Mouse (Mus musculus) spleen, adult 12 weeks (tissue): Measurements from ENCODE around the gene Bcap29.
"Not testable (repeated sequence)": the region's sequence is repeated elsewhere in the genome, so short reads cannot be mapped to it uniquely, and the experiment has no call there.

ENCODE experiments used
- DNase-seq: peaks from one replicate; pipeline ENCODE4 v3.0.0; 2022; ENCODE audit warnings: low spot score

Gene Bcap29

DNA sequence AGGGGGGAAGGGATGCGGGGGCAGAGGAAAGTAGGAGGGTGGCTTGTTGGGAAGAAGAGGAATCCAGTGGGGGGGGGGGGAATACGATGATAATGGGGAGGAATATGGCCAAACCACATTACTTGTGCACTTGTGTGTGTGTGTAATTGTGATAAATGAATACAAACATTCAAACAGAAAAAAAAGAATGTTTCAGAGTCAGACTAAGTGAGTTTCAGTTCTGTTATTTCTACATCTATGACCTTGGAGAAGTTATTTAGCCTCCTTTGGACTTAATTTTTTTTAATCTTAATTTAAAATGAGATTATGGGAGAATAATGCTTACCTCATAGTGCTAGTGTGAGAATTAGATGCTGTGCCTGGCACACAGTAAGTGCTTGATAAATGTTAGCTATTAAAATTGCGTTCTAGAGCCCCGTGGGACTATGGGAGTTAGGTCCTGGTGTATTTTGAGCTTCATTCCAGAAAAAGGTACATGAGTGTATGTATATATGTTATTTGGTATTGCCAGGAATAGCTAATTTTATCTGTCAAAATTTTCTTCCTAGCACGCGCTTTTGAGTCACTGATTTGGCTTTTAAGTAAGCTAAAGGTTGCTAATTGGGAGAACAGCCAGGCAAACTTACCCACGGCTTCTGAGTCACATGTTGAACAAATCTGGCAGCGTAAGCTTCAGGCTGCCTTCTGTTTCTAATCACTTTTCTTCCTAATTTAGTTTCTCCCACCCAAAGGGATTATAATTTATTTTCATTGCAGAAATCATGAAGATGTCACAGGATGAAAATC is 55.6 kb downstream of the Bcap29 start:
- no peak for DNase-seq

DNA sequence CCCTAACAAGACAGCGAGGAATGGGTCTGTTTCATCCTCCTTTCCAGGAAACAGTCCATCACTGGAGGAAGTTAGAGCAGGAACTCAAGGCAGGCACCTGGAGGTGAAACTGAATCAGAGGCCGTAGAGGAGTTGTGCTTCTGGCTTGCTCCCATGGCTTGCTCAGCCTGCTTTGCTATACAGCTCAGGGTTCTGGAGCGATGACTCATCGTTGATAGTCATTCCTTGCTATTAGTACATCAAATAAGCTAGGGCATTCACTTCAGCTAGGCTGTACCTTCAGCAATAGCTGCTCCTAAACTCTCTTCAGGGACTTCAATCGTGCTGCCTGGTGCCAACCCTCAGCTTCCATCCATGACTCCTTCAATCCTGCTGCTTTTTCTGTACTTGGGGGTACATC is 60.0 kb downstream of the Bcap29 start:
- no peak for DNase-seq

DNA sequence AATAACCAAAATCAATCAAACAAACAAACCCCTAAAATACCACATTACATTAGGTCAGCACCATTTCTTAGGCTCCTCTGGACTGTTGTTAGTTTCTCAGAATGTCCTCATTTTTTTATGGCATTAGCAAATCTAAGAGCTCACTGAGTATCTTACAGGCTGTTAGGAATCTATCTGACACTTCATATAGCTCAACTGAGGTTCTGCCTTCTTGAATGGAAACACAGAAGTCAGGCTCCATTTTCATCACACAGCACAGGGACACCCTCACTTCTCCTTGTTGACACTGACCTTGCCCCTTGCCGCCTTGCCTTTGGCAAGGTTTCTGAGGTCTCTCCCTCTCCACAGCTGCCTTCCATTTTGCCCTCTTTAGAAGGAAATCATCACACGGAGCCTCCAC is 64.7 kb downstream of the Bcap29 start:
- DNase-seq = no peak

DNA sequence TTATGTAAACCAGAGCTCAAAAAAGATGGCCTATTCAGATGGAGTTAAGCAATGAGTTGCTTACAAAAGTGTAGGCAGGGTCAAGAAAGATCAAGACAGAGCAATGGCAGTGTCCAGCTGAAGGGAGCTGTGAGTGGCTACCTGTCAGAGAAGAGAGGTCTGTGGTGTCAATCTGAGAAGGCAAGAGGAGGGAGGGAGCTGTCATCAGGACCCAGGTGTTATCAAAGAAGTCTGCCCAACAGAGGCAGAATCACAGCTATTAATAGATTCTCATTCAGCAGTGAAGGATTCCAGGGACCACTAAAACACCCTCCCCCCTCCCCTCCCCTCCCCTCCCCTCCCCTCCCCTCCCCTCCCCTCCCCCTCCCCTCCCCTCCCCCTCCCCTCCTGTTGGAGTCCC is 65.8 kb downstream of the Bcap29 start:
- no peak for DNase-seq

DNA sequence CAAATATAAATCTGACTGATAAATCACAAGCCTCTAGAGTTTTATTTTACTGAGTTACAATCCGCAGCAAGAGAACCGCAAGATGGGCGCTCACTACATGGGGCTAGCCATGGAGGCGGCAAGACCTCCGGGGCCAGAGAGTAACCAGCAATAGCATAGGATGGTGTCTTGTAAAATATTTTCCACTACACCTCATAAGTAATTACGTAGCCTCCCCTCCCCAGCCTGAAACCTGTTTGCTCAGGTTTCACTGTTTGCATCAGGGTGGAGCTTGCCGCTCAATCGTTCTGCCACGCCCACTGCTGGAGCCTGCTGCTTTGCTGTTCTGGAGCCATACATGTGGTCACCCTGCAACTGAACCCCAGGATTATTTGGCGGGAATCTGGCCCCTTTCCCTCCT is 66.9 kb downstream of the Bcap29 start:
- not testable (repeated sequence) for DNase-seq

DNA sequence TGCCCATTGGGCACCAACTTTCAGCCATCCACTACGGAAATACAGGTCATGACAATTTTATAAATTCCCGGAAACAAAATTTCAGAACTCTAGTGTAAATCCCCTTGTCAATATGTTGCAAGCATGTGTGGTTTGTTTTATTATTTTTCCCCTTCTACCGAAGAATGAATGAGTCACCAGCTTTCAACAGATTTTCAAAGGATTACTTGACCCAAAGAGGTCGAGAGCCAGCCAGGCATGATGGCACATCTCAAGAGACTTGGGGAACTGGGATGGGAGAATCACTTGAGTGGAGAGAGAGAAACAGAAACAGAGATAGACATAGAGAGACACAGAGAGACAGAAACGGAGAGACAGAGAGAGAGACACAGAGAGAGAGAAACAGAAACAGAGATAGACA is 73.7 kb downstream of the Bcap29 start:
- no peak for DNase-seq

DNA sequence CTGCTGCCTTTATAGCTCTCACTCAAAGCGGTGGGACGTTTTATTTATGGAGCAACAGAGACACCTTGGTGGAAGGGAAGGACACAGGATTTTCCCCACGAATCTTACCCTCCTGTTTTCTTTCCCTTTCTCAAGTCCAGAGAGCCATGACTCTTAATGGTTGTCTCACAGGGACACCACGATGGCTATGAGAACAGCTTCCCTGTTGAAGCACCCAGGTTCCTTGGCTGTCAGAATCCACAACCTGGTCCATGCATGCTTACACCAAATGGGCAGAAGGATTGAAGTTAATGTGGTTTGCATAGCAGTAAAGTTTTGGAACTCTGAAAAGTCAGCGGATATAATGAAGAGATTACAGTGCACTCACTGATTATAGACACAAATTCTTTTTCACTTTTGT is 74.5 kb downstream of the Bcap29 start:
- no peak for DNase-seq

DNA sequence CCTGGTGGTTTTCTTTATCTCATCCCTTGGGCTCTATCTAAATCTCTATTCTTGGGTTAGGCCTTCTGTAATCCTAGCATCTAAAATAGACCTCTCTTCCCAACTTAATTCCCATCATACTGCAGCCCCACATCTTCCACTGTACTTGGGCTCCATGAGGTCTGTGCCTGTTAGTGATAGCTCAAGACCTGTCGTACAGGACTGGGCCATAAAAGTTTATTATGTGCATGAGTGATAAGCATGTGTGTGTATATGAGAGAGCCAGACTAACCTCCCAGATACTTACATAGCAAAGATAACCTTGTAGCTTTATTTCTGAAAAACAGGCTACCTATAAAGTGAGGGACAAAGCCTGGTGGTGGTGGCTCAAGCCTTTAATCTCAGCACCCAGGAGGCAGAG is 80.1 kb downstream of the Bcap29 start:
- DNase-seq = no peak

DNA sequence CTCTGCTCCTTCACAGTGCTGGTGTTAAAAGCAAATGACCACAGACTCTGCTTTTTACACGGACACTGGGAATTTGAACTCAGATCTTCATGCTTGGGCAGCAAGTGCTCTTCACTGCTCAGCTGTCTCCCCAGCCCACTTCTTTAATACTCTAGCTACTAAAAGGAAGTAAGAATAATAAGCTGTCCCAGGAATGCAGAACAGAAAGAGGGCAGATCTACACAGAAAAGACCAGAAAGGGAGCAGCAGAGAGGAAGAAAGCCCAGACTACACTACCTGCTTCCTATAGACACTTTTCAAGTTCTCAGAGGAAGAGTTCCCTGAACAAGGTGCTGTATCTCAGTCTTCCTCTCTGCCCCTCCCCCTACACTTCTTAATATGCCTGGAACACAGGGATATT is 83.2 kb downstream of the Bcap29 start:
- no peak for DNase-seq

DNA sequence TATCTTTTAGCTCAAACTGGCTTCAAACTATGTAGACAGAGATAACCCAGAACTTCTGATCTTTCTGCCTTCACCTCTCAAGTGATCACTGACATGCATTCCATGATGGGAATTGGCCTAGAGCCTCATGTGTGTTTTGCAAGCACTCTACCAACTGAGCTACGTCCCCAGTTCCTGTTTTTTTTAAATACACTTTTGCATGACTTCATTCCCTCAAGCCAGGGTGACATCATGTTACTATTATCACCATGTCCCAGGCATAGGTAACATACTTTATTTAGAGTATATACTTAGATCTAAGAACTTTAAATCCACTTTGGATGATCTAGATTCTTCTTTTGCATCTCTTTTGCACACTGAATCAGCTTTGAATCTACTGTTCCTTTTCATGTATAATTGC is 88.4 kb downstream of the Bcap29 start:
- DNase-seq = no peak

DNA sequence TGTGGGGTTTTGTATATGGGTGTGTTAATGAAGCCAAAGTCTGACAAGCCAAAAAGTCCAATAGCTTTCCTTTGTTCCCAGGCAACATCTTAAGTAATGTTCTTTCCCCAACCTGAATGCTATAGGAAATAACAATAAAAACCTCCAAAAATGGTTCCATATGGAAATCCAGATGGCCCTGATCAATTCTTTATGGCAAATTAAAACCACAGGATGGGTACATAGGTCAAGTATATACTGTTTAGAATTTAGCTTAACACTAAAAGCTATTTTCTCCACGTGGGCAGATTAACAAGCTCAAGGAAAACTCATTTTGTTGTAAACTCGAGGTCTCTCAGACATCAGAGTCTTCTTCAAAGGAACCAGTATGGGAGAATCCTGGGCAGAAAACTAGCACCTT is 89.2 kb downstream of the Bcap29 start:
- no peak for DNase-seq

DNA sequence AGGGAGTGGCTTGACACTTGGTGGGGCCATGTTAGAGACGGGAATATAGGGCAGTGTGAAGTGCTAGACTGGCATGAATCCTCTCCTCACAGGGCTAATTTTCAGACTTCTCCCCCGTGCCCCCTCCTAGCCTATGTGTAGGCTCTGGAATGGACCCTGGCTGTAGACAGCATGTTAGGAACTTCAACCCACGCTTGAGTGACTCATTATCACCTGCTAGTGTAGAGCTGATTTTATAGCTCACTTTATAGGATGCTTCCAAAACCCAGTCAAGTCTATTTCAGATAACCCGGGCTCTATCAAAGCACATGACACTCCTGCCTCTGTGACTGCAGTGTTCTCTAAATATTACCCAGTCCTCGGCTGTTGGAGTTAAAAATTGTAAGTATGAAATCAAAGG is 92.9 kb downstream of the Bcap29 start:
- no peak for DNase-seq
